Mouse (Mus musculus): ENCODE results near the gene Olfr735.

Gene Olfr735

GRCm38 (mm10) chr14:50348796-50349195 lies at the start of gene Olfr735:
TSS of gene Olfr735 (minus strand) at chr14:50348872.
- DNase-seq (ENCODE audit: low spot score): no peak

- DNase-seq (ENCODE audit: low spot score): no peak
Measured at GRCm38 (mm10) chr14:50380863-50381262, 32.2 kb upstream of the Olfr735 start, which contains the start of gene Olfr736. TSS of gene Olfr736 (plus strand) at chr14:50381163.

- no peak for DNase-seq (ENCODE audit: low spot score)
Measured at GRCm38 (mm10) chr14:50363561-50363960, 14.9 kb upstream of the Olfr735 start.

- DNase-seq (ENCODE audit: low spot score): no peak
Measured at GRCm38 (mm10) chr14:50360480-50360879, 11.8 kb upstream of the Olfr735 start.

- no peak for DNase-seq (ENCODE audit: low spot score)
Measured at GRCm38 (mm10) chr14:50357593-50357992, 8.9 kb upstream of the Olfr735 start, which contains the start of gene Tlr11. TSS of gene Tlr11 (plus strand) at chr14:50357914.

- DNase-seq (ENCODE audit: low spot score): no peak
Measured at GRCm38 (mm10) chr14:50356725-50357124, 8.1 kb upstream of the Olfr735 start.

- peak; percentile 9 for DNase-seq (ENCODE audit: low spot score)
Measured at GRCm38 (mm10) chr14:50352438-50352837, 3.8 kb upstream of the Olfr735 start.

GRCm38 (mm10) chr14:50326661-50327060 lies 22.0 kb downstream of the Olfr735 start, which contains the start of gene Olfr734:
TSS of gene Olfr734 (minus strand) at chr14:50326761.
- no peak for DNase-seq (ENCODE audit: low spot score)

- DNase-seq (ENCODE audit: low spot score): no peak
Measured at GRCm38 (mm10) chr14:50301422-50301821, 47.2 kb downstream of the Olfr735 start, which contains the start of gene Olfr733. TSS of gene Olfr733 (minus strand) at chr14:50301522.
